Mouse (Mus musculus): Measurements from ENCODE around the gene Kpna2. TPM values are rescaled to one million over a fixed set of nuclear protein-coding genes. Genes with fewer than 3 reads are reported as not detected.
"Not testable (repeated sequence)": the region's sequence is repeated elsewhere in the genome, so short reads cannot be mapped to it uniquely, and the experiment has no call there.

The Kpna2 gene
- polyA plus RNA-seq, 1 experiment from 2014 or later: 415 TPM

- H3K9ac ChIP-seq; ATAC-seq (replicated peaks; ENCODE audit: low FRiP score); H3K27ac ChIP-seq; H3K27me3 ChIP-seq; H3K4me3 ChIP-seq (replicated peaks); H3K36me3 ChIP-seq; H3K9me3 ChIP-seq (replicated peaks); H3K4me2 ChIP-seq: not testable (repeated sequence)
- H3K4me1 ChIP-seq: peaks cover 12% of the 10 kb centered on the region
- WGBS: 67% methylated on average over 11 of the region's 11 CpGs
These were observed 16.3 kb upstream of the Kpna2 start for GRCm38 (mm10) chr11:107015535-107016187.

DNA sequence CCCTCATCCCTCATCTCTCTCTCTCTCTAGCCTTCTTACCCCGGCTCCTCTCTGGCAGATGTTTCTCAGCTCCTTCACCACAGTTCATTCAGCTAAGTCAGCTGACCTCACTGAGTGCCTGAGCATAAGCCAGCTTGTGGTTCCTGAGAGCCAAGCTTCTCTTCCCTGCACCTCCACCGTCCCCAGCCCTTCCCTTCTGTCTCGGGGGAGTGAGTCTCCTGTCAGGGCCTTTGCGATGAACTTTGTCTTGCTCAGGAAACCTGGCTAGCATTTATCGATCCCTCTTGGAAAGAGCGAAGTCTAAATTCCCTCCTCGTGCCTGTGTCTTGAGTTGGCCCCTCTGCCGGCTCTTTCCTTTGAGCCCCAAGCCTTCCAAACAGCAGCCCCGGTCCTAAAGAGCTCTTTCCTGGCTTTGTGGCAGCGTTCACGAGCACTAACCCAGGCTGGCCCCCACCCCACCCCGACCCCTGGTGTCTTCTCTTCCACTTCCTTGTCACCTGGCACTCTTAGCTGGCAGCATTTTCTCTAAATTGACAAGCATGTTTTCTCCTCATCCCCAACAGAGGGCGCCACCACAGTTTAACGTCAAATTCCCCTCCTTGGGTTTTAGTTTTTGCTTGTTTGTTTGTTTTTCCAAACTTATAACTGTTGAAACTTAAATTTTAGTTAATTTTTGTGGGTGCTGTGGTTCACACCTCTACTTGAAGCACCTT lies 15.4 kb upstream of the Kpna2 start:
- H3K9me3 ChIP-seq (replicated peaks): no peaks in the 10 kb centered on the region
- peak overlapping the region; percentile 19; the same call in 1 of the 2 replicates for H3K4me2 ChIP-seq
- no peak for ATAC-seq (replicated peaks; ENCODE audit: low FRiP score)
- no peaks in the 10 kb centered on the region for H3K27me3 ChIP-seq
- H3K27ac ChIP-seq: no peak overlapping the region
- 42% methylated on average over 14 of the region's 14 CpGs for WGBS
- H3K9ac ChIP-seq: no peak overlapping the region
- H3K4me1 ChIP-seq: peaks cover 12% of the 10 kb centered on the region
- H3K36me3 ChIP-seq: no peaks in the 10 kb centered on the region
- H3K4me3 ChIP-seq (replicated peaks): 0 out of 2 replicates have a peak overlapping the region, but pooled peaks have one; percentile 8

DNA sequence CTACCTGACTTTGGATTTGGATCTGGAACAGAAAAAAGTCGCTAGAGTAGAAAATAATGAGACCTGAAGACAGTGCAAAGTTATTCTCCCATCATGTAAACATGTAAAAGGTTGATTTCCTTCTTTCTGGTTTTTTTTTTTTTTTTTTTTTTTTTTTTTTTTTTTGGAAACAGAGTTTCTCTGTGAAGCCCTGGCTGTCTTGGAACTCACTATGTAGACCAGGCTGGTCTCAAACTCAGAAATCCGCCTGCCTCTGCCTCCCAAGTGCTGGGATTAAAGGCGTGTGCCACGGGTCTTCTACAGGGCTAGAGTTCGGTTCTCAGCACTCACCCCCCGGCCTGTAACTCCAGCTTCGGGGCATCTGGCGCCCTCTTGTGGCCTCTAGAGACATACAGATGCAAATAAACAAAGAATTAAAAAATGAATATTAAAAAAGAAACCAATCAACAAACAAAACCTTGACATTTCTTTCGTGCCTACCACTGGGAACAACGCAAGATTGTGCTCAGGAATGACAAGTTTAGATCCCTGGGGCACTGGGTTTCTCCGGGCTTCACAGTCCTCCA lies 14.8 kb upstream of the Kpna2 start:
- 79% methylated on average over 11 of the region's 11 CpGs for WGBS
- H3K27ac ChIP-seq: no peak overlapping the region
- no peak for ATAC-seq (replicated peaks; ENCODE audit: low FRiP score)

DNA sequence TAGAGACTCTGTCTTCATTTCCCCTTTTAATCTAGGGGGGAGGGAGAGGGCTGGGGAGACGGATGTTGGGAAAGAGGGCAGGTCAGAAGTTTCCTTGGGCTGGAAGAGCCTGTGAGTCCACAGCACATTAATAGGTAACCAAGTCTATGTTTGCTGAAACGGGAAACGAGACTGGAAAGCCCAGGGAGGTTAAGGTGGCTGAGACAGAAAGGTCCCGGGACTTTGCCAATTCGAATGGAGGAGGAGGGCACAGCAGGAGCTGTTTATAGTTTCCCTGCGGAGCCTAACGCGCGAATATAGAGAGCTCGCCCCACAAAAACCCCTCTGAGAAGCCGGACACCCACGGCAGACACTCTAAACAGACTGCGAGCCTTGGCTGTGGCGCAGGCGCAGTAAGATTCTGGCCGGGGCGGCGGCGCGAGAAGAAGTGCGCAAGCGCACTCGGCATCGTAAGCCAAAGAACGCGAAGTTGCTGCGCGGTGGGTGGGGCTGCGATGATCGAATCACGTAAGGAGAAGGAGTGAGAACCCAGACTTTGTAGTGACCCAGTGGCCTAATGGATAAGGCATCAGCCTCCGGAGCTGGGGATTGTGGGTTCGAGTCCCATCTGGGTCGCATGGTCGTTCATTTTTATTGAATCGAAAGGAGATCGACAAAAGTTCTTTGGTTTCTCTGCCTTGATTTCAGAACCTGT lies 13.1 kb upstream of the Kpna2 start:
- Histone ChIP-seq H3K9me3 (replicated peaks) (no peaks in the 10 kb centered on the region), H3K4me3 (replicated peaks) (peak overlapping the region; percentile 63), H3K9ac (peak overlapping the region; percentile 62), H3K27ac (peak overlapping the region; percentile 99), H3K4me2 (peak overlapping the region; percentile 59), H3K36me3 (no peaks in the 10 kb centered on the region), H3K27me3 (no peaks in the 10 kb centered on the region), H3K4me1 (peaks cover 12% of the 10 kb centered on the region)
- under 1% methylated on average over 37 of the region's 37 CpGs for WGBS
- ATAC-seq (replicated peaks; ENCODE audit: low FRiP score): peak; percentile 93

More for the DNA sequence above, 14.8 kb upstream of the Kpna2 start:
- H3K27me3 ChIP-seq: no peaks in the 10 kb centered on the region
- H3K36me3 ChIP-seq: no peaks in the 10 kb centered on the region
- H3K9ac ChIP-seq: no peak overlapping the region
- peaks cover 12% of the 10 kb centered on the region for H3K4me1 ChIP-seq
- H3K4me3 ChIP-seq (replicated peaks): no peak overlapping the region
- H3K4me2 ChIP-seq: 0 out of 2 replicates have a peak overlapping the region, but pooled peaks have one; percentile 19
- H3K9me3 ChIP-seq (replicated peaks): no peaks in the 10 kb centered on the region

DNA sequence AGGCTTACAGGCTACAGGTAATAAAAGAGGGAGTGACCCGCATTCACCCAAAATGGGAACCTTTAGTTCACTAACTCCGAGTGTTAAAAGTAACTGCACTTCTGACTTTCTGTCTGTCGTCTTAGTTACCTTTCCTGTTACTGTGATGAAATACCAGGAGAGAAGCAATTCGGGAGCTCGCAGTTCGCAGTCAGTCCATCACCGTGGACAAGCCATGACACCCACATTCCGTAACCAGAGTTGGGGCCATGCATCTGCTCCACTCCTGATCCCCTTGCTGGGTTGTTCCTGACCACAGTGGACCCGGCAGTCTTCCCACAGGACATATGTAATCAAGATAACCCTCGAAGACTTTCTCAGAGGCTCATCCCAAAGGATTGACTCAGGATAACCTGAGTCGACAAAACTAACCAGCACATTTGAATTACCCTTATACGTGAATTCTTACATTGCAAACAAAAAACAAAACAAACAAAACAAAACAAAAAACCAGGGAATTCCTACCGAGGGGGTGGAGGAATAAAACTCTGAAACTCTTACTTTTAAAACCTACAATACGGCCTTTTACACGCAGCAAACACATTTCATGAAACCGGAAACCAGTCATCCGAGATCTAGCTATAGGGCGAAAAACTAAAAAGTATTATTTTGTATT lies 12.5 kb upstream of the Kpna2 start:
- no peaks in the 10 kb centered on the region for H3K9me3 ChIP-seq (replicated peaks)
- 0 out of 2 replicates have a peak, but pooled peaks have one; percentile 27 for ATAC-seq (replicated peaks; ENCODE audit: low FRiP score)
- peak overlapping the region; percentile 62 for H3K9ac ChIP-seq
- H3K4me3 ChIP-seq (replicated peaks): peak overlapping the region; percentile 63
- peak overlapping the region; percentile 99 for H3K27ac ChIP-seq
- H3K36me3 ChIP-seq: no peaks in the 10 kb centered on the region
- H3K4me1 ChIP-seq: peaks cover 12% of the 10 kb centered on the region
- no peaks in the 10 kb centered on the region for H3K27me3 ChIP-seq
- peak overlapping the region; percentile 59 for H3K4me2 ChIP-seq
- 24% methylated on average over 18 of the region's 18 CpGs for WGBS

GRCm38 (mm10) chr11:107011171-107011570 lies 11.8 kb upstream of the Kpna2 start:
- ATAC-seq (replicated peaks; ENCODE audit: low FRiP score): no peak
- H3K9ac ChIP-seq: 0 out of 2 replicates have a peak overlapping the region, but pooled peaks have one; percentile 8
- 72% methylated on average over 7 of the region's 7 CpGs for WGBS
- peaks cover 12% of the 10 kb centered on the region for H3K4me1 ChIP-seq
- no peaks in the 10 kb centered on the region for H3K27me3 ChIP-seq
- no peaks in the 10 kb centered on the region for H3K36me3 ChIP-seq
- no peak overlapping the region for H3K4me2 ChIP-seq
- no peak overlapping the region for H3K27ac ChIP-seq
- H3K9me3 ChIP-seq (replicated peaks): no peaks in the 10 kb centered on the region
- no peak overlapping the region for H3K4me3 ChIP-seq (replicated peaks)

DNA sequence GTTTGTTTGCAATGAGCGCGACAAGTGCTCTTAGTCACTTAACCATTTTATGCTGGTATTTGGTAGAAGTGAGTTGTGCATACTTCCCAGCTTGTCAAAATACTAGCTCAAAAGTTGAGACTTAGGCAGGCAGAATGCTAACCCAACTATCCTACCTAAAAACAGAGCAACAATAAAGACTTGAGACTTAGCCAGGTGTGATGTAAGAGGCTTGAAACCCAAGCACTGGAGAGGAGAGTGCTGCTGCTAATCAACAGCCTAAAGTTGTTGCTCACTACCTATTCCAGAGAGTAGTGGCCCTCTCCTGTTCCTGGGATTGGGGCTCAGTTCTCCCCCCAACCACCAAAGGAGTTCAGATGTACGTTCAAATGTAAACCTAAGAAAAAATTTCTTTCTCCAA lies 11.1 kb upstream of the Kpna2 start:
- WGBS: 96% methylated on average over 3 of the region's 3 CpGs
- Histone ChIP-seq H3K9ac (no peak overlapping the region), H3K4me2 (no peak overlapping the region), H3K36me3 (no peaks in the 10 kb centered on the region), H3K27me3 (no peaks in the 10 kb centered on the region), H3K27ac (no peak overlapping the region), H3K4me1 (peaks cover 12% of the 10 kb centered on the region), H3K9me3 (replicated peaks) (no peaks in the 10 kb centered on the region), H3K4me3 (replicated peaks) (no peak overlapping the region)
- ATAC-seq (replicated peaks; ENCODE audit: low FRiP score): no peak

DNA sequence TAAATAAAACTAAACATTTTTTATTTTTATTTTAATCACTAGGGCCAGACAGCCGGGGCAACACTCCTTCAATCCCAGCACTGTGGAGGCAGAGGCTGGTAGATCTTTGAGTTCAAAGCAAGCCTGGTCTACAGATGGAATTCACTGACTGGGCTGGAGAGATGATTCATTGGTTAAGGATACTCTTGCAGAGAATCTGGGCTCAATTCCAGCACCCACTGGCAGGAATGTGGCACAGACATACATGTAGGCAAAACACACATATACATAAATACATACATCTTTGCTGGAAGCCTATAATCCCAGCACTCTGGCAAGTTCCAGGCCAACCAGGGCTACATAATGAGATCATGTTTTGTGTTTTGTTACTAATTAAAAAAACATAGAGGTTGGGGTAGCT lies 6.2 kb upstream of the Kpna2 start:
- no peak for ATAC-seq (replicated peaks; ENCODE audit: low FRiP score)
- 84% methylated on average over 1 of the region's 1 CpGs for WGBS

DNA sequence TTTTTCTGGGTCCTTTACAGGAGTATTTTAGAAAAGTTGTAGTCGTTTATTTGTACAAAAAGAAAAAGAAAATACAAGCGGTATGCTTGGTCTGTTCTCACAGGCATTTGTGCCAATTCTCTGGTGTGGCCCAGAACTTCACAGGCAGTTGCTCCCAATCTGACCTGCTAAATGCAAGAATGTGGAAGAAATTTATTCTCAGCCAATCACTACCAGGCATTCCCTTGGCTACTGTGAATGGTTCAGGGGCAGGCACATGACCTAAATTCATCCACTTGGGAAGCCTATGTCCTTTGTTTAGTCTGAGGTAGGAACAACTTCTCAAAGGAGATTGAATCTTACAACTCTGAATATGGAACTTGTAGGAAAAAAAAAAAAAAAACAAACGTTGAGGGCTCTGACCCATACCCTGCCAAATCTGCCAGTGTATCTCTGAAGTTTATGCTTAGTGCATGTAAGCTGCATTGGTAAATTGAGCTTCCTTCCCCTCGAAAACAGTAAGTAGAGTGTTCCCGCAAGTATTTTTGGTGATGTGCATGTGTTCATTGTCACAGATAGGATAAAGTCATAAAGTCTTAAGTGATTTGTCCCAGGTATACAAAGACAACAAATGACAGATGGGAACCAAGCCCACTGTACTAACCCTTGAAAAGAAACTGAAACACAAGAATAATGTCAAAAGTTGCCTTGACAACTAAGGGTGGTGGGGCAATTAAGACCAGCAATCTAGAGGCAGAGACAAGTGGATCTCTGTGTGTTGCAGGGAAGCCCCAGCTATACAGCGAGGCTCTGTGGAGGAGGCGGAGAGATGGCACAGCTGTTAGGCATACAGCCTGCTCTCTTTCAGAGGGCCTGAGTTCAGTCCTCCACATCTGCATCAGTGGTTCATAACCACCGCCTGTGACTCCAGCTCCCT lies 2.7 kb upstream of the Kpna2 start:
- Histone ChIP-seq H3K4me1 (peaks cover 11% of the 10 kb centered on the region), H3K4me3 (replicated peaks) (no peak overlapping the region), H3K36me3 (peaks cover 4% of the 10 kb centered on the region), H3K27me3 (no peaks in the 10 kb centered on the region), H3K9me3 (replicated peaks) (no peaks in the 10 kb centered on the region), H3K9ac (no peak overlapping the region), H3K4me2 (no peak overlapping the region), H3K27ac (peak overlapping the region; percentile 59; the same call in 1 of the 2 replicates)
- ATAC-seq (replicated peaks; ENCODE audit: low FRiP score): no peak
- 47% methylated on average over 8 of the region's 8 CpGs for WGBS

More for the DNA sequence above, 6.2 kb upstream of the Kpna2 start:
- Histone ChIP-seq H3K9me3 (replicated peaks) (no peaks in the 10 kb centered on the region), H3K36me3 (no peaks in the 10 kb centered on the region), H3K4me2 (no peak overlapping the region), H3K27ac (no peak overlapping the region), H3K4me3 (replicated peaks) (no peak overlapping the region), H3K27me3 (no peaks in the 10 kb centered on the region), H3K4me1 (0 out of 2 replicates have a peak, but pooled peaks cover 3% of the 10 kb centered on the region), H3K9ac (no peak overlapping the region)

DNA sequence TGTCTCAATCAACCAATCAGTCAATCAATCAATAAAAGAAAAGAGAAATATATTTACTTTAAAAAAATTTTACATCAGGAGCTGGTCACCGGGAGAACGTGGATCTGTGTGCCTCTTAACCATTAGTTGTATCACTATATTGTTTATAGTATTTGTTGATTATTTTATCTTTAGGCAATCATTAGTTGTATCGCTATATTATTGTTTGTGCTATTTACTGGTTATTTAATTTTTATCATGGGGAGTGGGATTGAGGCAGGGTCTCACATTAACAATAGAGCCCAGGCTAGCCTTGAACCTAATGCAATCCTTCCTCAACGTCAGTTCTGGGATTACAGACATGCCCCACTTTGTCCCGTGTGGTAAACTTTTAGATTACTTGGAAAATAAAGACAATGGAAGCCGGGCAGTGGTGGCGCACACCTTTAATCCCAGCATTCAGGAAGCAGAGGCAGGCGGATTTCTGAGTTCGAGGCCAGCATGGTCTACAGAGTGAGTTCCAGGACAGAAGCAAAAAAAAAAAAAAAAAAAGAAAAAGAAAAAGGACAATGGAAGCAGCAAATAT lies 690 bp upstream of the Kpna2 start:
- ATAC-seq (replicated peaks; ENCODE audit: low FRiP score): no peak
- Histone ChIP-seq H3K9ac (peak overlapping the region; percentile 47), H3K4me2 (peak overlapping the region; percentile 69), H3K9me3 (replicated peaks) (no peaks in the 10 kb centered on the region), H3K4me3 (replicated peaks) (peak overlapping the region; percentile 99), H3K27ac (peak overlapping the region; percentile 88), H3K27me3 (no peaks in the 10 kb centered on the region), H3K36me3 (peaks cover 24% of the 10 kb centered on the region), H3K4me1 (peaks cover 18% of the 10 kb centered on the region)
- WGBS: 82% methylated on average over 9 of the region's 9 CpGs

Data from kidney, embryonic 15.5 days (tissue).